Mouse (Mus musculus) myocyte (in vitro differentiated cells): ENCODE results near the gene Ezh1. TPM values are rescaled to one million over a fixed set of nuclear protein-coding genes. Genes with fewer than 3 reads are reported as not detected.

ENCODE experiments used
- H3K27me3 ChIP-seq: one replicate; pipeline ENCODE4 v1.6.1; 2011; ENCODE audit not compliant: control insufficient read depth, insufficient read depth, insufficient read length
- H3K36me3 ChIP-seq: one replicate; pipeline ENCODE4 v1.6.1; 2011; ENCODE audit not compliant: control insufficient read depth, insufficient read depth
- H3K4me2 ChIP-seq: one replicate; pipeline ENCODE4 v1.6.1; 2011; ENCODE audit warnings: low read depth, control low read depth
- H3K4me3 ChIP-seq: one replicate; pipeline ENCODE4 v1.5.1; 2011; ENCODE audit warnings: mild to moderate bottlenecking, control low read depth, moderate library complexity
- H3K79me2 ChIP-seq: one replicate; pipeline ENCODE4 v1.6.1; 2011; ENCODE audit not compliant: control insufficient read depth, insufficient read depth
- H3ac ChIP-seq: one replicate; pipeline ENCODE4 v1.6.1; 2011; ENCODE audit not compliant: control insufficient read depth, insufficient read length
- CEBPB ChIP-seq: IDR thresholded peaks from 2 replicates; pipeline ENCODE4 v1.6.1; 2011; ENCODE audit warnings: mild to moderate bottlenecking, moderate library complexity; ENCODE audit not compliant: poor library complexity, insufficient read depth, severe bottlenecking
- E2F4 ChIP-seq: IDR thresholded peaks from one replicate; pipeline ENCODE4 v1.6.1; 2011; ENCODE audit warnings: mild to moderate bottlenecking, control low read depth, moderate library complexity; ENCODE audit not compliant: insufficient read depth
- MAX ChIP-seq: IDR thresholded peaks from one replicate; pipeline ENCODE4 v1.6.1; 2011; ENCODE audit warnings: low read depth, mild to moderate bottlenecking, control low read depth
- MYOD1 ChIP-seq, 3 experiments: IDR thresholded peaks; one replicate each; pipeline ENCODE4 v1.6.1; 2011; ENCODE audit warnings: control low read depth in 2 of 3, low read depth in 2 of 3, mild to moderate bottlenecking in 2 of 3, moderate library complexity in 1 of 3; ENCODE audit not compliant: insufficient read length in 2 of 3, control insufficient read depth in 1 of 3
- MYOG ChIP-seq, 3 experiments: IDR thresholded peaks; one replicate each; pipeline ENCODE4 v1.6.1; 2011; ENCODE audit warnings: control low read depth in 2 of 3, low read depth in 2 of 3, mild to moderate bottlenecking in 2 of 3; ENCODE audit not compliant: insufficient read length in 2 of 3, control insufficient read depth in 1 of 3, insufficient read depth in 1 of 3
- POLR2A ChIP-seq: IDR thresholded peaks from one replicate; pipeline ENCODE4 v1.6.1; 2011; ENCODE audit warnings: low read depth, mild to moderate bottlenecking, control low read depth, moderate library complexity; ENCODE audit not compliant: insufficient read length
- POLR2AphosphoS2 ChIP-seq: IDR thresholded peaks from one replicate; pipeline ENCODE4 v1.6.1; 2011; ENCODE audit warnings: low read depth, control low read depth; ENCODE audit not compliant: insufficient read length
- REST ChIP-seq: IDR thresholded peaks from one replicate; pipeline ENCODE4 v1.6.1; 2011; ENCODE audit warnings: mild to moderate bottlenecking, control low read depth, moderate library complexity; ENCODE audit not compliant: insufficient read depth, insufficient read length
- SRF ChIP-seq: IDR thresholded peaks from one replicate; pipeline ENCODE4 v1.6.1; 2011; ENCODE audit warnings: low read depth; ENCODE audit not compliant: control insufficient read depth, insufficient read length
- TCF12 ChIP-seq: IDR thresholded peaks from one replicate; pipeline ENCODE4 v1.6.1; 2011; ENCODE audit warnings: mild to moderate bottlenecking, control low read depth; ENCODE audit not compliant: poor library complexity, insufficient read depth, severe bottlenecking
- TCF3 ChIP-seq: IDR thresholded peaks from one replicate; pipeline ENCODE4 v1.6.1; 2011; ENCODE audit warnings: low read depth, control low read depth; ENCODE audit not compliant: insufficient read length
- USF1 ChIP-seq: IDR thresholded peaks from one replicate; pipeline ENCODE4 v1.6.1; 2011; ENCODE audit warnings: low read depth, mild to moderate bottlenecking, control low read depth, moderate library complexity
- polyA plus RNA-seq: library from polyadenylated mRNA; unstranded; fragments of >200 nt; fragmentation: generic; extraction: Trizol; gene quantifications from one replicate; pipeline ENCODE4 v1.2.1, GENCODE M21; 2012; ENCODE audit warnings: missing spikeins

The Ezh1 gene
- polyA plus RNA-seq, 1 experiment, result 13.7 TPM

DNA sequence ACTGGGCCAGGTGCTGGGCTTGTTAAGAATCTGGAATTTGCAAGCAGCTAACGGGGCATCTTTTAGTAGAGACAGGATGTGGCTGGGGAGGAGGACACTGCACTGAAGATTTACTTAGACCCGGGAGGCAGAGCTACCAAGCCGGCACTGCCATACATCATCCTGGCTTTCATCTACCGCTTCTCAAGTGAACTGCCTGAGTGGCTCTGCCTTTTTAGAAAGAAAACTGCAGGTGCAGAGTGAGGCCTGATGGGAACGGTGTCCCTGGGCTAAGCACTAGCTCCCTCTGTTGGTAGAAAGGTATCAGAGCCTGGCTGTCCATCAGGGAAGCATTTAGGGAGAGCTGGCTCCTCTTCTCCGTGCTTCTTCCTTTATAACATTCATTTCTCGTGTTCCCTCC is 25.3 kb downstream of the Ezh1 start:
- Histone ChIP-seq H3K27me3 (no peaks in the 10 kb centered on the region), H3K36me3 (peaks cover 34% of the 10 kb centered on the region), H3K4me2 (no peak overlapping the region), H3K79me2 (no peaks in the 10 kb centered on the region), H3K4me3 (no peak overlapping the region), H3ac (no peak overlapping the region)
- TF ChIP-seq POLR2A (no peak), CEBPB (no peak), TCF12 (no peak), REST (no peak), MAX (no peak), POLR2AphosphoS2 (no peak), USF1 (no peak), TCF3 (no peak), MYOG (IDR thresholded peaks at IDR 0.05; ENCODE audit: control insufficient read depth in 1 of 3, insufficient read depth in 1 of 3, insufficient read length in 2 of 3, low read depth in 2 of 3) (no peak), E2F4 (no peak), MYOD1 (IDR thresholded peaks at IDR 0.05; ENCODE audit: control insufficient read depth in 1 of 3, insufficient read length in 2 of 3, low read depth in 2 of 3) (no peak), SRF (no peak)

DNA sequence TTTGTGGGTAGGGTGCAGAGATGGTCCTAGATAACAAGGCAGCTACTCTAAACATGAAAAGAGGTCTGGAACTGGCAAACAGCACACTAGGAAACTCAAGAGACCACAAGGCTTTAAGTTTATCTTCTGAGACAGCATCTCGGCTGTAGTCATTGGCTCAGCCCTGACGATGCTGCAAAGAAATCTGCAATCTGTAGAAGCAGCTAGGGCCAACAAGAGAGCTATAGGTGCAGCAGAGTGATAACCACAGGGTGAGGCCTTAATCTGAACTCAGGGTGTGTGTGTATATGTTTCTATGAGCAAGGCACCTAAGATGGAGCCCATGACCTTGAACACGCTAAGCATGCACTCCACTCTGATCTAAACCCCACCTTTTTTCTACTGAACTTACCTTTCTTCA is 26.7 kb downstream of the Ezh1 start:
- Histone ChIP-seq H3ac (no peak overlapping the region), H3K4me2 (no peak overlapping the region), H3K36me3 (peaks cover 34% of the 10 kb centered on the region), H3K4me3 (no peak overlapping the region), H3K27me3 (no peaks in the 10 kb centered on the region), H3K79me2 (no peaks in the 10 kb centered on the region)
- TF ChIP-seq MYOG (IDR thresholded peaks at IDR 0.05; ENCODE audit: control insufficient read depth in 1 of 3, insufficient read depth in 1 of 3, insufficient read length in 2 of 3, low read depth in 2 of 3) (no peak), REST (no peak), TCF3 (no peak), MAX (no peak), TCF12 (no peak), POLR2AphosphoS2 (no peak), MYOD1 (IDR thresholded peaks at IDR 0.05; ENCODE audit: control insufficient read depth in 1 of 3, insufficient read length in 2 of 3, low read depth in 2 of 3) (no peak), CEBPB (no peak), POLR2A (no peak), SRF (no peak), USF1 (no peak), E2F4 (no peak)

DNA sequence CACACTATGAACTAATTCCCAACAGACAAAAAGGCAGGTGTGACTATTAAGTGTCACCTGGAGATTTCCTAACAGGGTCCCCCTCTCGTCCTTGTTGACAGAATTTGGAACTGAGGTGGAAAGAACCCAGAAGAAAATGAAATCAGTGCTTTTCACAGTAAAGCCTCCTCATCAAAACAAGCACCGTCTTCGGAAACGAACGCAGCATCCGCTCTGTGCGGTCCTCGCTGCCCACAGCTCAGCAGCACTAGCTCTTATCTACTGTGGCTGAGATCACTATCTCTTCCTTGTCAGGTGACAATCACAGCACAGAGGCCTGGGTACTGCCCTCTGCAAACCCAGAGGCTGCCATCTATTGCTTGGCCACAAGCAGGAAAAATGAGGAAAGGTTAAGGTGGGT is 30.1 kb downstream of the Ezh1 start:
- Histone ChIP-seq H3K36me3 (peaks cover 16% of the 10 kb centered on the region), H3ac (no peak overlapping the region)
- TF ChIP-seq MYOD1 (IDR thresholded peaks at IDR 0.05; ENCODE audit: control insufficient read depth in 1 of 3, insufficient read length in 2 of 3, low read depth in 2 of 3) (no peak), E2F4 (no peak), USF1 (no peak), REST (no peak), TCF12 (no peak), POLR2A (no peak)

DNA sequence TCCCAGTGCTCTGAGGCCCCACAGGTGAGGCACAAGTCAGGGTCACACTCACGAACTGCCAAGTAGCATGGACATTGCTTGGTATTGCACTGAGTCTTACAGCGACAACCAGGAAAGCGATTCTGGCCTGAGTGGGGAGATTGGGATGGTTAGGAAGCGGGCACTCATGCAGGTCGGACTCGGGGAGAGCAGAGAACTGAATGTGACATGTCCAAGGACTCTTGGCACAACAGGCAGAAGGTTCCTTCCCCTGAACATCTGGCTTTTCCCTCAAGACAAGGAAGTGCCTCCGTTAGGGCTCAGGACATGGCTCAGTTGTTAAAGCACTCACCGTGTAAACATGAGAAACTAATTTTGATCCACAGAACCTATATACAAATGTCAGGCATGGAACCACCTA is 30.7 kb downstream of the Ezh1 start:
- peaks cover 16% of the 10 kb centered on the region for H3K36me3 ChIP-seq
- TF ChIP-seq TCF12 (no peak), MYOD1 (IDR thresholded peaks at IDR 0.05; ENCODE audit: control insufficient read depth in 1 of 3, insufficient read length in 2 of 3, low read depth in 2 of 3) (no peak), REST (no peak), CEBPB (no peak), E2F4 (no peak), POLR2A (no peak), MYOG (IDR thresholded peaks at IDR 0.05; ENCODE audit: control insufficient read depth in 1 of 3, insufficient read depth in 1 of 3, insufficient read length in 2 of 3, low read depth in 2 of 3) (no peak), POLR2AphosphoS2 (no peak), MAX (no peak), USF1 (no peak), SRF (no peak), TCF3 (no peak)
- H3K79me2 ChIP-seq, result no peaks in the 10 kb centered on the region
- H3ac ChIP-seq, result no peak overlapping the region
- H3K4me3 ChIP-seq, result no peak overlapping the region
- H3K27me3 ChIP-seq, result no peaks in the 10 kb centered on the region
- H3K4me2 ChIP-seq, result no peak overlapping the region

More for the DNA sequence above, 30.1 kb downstream of the Ezh1 start:
- Histone ChIP-seq H3K4me3 (no peak overlapping the region), H3K27me3 (no peaks in the 10 kb centered on the region), H3K79me2 (no peaks in the 10 kb centered on the region), H3K4me2 (no peak overlapping the region)

DNA sequence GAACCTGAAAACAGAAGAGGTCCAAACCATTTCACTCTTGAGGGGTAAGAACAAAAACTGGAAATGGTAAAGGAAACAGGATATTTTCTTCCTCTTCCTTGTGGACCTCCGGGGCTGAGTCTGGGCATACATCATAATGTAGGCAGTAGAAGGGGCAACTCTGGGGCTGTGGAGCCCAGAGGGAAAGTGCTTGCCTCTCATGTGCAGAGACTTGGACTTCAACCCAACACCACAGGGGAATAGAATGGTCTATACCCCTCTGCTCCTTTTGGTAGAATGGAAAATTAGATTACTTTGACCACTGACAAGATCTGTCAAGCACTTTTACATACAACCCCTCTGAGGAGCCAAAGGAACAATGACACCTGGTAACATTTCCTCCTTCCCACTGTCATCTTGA is 31.2 kb downstream of the Ezh1 start:
- H3K27me3 ChIP-seq, result no peaks in the 10 kb centered on the region
- no peak overlapping the region for H3K4me2 ChIP-seq
- H3K79me2 ChIP-seq, result no peaks in the 10 kb centered on the region
- H3K36me3 ChIP-seq, result peaks cover 16% of the 10 kb centered on the region
- H3ac ChIP-seq, result no peak overlapping the region
- H3K4me3 ChIP-seq, result no peak overlapping the region
- TF ChIP-seq USF1, result no peak
- TF ChIP-seq CEBPB, result no peak
- TF ChIP-seq POLR2A, result no peak
- no peak for TF ChIP-seq MYOG (IDR thresholded peaks at IDR 0.05; ENCODE audit: control insufficient read depth in 1 of 3, insufficient read depth in 1 of 3, insufficient read length in 2 of 3, low read depth in 2 of 3)
- no peak for TF ChIP-seq SRF
- no peak for TF ChIP-seq TCF3
- TF ChIP-seq REST, result no peak
- no peak for TF ChIP-seq MYOD1 (IDR thresholded peaks at IDR 0.05; ENCODE audit: control insufficient read depth in 1 of 3, insufficient read length in 2 of 3, low read depth in 2 of 3)
- TF ChIP-seq POLR2AphosphoS2, result no peak
